Mouse (Mus musculus) central nervous system, embryonic 18 days (tissue): ENCODE data around the gene Wdr20. TPM values are rescaled to one million over a fixed set of nuclear protein-coding genes. Genes with fewer than 3 reads are reported as not detected.

ENCODE experiments used
- polyA plus RNA-seq: library from polyadenylated mRNA; depleted of rRNA; stranded (reverse); fragments of >200 nt; gene quantifications from 2 replicates; pipeline ENCODE4 v1.2.3, GENCODE M21; 2012; rRNA removed

The Wdr20 gene
- 27.8 and 28.9 TPM in 2 replicates for polyA plus RNA-seq

DNA sequence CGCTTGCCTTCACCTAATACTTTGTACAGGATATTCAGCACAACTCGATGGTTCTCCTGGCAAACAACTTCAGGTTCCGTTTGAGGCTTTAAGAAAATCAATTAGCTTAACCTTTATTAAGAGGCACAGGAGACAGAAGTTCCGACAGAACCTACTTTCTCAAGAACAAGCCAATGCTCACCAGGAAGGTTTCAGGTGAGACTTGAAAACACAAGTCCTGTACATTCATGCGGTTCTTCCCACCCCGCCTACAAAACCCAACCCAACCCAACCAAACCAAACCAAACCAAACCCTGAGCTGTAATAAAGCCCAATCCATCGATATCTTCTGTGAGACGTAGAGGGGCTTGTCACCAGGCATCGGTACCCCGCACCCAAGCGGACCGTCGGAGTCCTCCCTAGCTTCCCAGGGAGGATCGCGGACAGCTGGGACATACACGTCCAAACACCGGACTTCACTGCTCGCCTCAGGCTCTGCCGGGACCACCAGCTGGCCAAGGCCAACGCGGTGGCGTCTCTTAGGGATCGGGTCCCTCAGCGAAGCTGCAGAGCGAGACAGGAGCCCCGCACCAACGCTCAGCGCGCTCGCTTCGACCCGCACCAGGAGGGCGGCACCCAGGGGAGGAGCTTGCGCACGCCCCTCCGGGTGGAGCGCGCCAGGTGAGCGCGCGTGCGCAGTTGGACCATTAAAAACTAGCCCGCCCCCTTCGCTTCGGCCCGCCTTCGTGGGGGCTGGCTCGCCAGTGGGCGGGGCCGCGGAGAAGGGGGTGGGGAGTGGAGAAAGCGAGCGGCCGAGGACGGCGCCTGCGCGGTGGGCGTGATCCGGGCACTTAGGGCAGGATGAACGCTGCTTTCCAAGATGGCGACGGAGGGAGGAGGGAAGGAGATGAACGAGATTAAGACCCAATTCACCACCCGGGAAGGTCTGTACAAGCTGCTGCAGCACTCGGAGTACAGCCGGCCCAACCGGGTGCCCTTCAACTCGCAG is at the start of gene Wdr20:
Wdr20 (plus strand) TSS at position 775 of the 988 bp plus-strand sequence.

DNA sequence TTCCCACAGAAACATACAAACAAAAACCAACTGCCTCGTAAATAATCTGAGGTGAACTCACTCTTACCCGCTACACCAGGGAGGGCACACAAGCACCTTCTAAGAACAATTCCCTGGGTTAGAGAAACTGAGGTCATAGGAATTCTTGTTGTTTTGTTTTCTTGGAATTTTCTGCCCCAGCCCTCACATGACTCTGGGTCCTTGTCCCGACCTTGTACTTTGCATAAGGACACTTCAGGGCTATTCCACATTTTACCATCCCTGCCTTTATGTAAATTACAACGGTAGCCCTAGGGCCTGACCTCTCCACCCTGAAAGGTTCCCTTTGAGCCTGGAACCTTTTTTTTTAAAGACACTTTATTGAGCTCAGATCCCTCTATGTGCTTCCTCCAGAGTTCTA is 35.2 kb upstream of the Wdr20 start, which contains the start of gene Hsp90aa1:
Hsp90aa1 (minus strand) TSS at position 173 of the 400 bp plus-strand sequence.

DNA sequence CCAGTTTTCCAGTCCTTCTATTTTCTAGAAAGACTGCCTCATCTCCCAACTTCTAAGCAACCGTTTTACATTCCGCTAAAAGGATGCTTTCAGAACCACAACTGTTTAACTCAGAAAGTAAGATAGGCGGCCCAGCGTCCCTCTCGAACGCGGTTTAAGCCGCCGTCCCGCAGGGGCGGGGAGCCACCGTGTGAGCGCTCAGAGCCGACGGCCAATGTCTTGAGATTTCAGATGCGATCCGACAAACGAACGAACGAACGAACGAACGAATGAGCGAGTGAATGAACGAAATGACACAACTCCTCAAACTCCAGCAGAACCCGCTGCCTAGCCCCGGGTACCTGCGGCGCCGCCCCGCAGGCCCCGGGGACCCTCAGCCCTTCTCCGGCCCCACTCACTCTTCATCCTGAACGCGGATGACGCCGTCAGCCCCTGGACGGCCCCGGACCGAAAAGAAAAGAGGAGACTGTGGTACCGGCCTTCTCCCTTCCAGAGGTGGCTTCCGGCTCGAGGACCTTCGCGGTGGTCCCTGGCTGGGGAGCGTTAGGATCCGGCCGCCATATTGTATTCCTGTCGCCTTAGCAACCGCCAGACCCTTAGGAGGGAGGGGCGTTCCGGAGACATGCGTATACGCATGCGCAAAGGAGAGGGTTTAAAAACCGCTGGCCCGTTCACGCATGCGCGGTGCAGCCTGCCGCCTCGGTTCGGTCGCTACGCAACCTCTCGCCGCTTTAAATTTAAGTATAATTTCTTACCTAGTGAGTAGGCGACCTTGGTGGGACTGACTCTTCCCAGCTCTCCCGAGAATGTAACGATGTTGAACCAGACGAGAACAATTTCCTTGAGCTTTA is 102.8 kb downstream of the Wdr20 start, which contains the start of gene Mok:
Mok (minus strand) TSS at position 592 of the 851 bp plus-strand sequence.

DNA sequence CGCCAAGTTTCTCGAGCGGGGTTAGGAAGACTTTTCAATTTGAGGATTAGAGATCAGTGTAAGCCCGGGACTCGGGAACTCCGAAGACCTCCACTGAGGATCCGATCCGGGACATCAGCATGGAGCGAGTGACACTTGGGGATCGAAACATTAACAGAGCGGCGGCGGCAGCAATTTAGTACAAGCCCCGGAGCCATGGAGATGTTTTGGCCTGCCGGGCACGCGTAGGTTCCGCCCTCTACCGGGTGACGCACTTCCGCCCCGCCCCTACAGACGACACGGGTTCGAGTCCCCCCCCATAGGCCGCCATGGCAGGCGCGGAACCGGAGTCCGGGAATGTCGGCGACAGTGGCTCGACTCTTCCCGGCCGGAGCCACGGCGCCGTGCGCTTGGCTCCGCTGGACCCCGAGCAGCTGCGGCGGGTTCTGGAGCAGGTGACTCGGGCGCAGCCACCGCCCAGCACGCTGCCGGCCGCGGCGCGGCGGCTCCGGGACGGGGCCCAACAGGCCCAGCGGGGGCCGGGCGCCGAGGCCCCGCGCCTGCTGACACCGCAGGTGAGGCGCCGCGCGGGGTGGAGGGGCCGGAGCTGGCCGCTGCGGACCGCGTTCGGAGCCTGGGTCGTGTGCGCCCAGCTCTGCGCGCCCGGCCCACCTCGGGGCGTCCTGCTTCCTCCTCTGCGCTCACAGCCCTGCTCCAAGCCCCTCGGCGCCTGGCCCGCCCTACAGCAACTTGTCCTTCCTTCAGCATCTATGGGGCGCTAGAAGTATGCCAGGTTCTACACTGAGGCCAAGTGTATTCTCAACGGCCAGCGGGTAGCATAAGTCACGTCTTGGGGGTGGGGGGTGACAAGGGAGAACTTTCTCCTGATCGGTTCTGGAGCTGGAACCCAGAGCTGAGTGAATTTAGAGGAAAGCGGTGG is 112.5 kb downstream of the Wdr20 start, which contains the start of gene Zfp839:
Zfp839 (plus strand) TSS at position 244 of the 919 bp plus-strand sequence.

Other genes starting within 250 kb of the Wdr20 start
- 301 and 309 TPM in 2 replicates for gene Dync1h1, start 136.5 kb upstream of the Wdr20 start, polyA plus RNA-seq
- not detected in 2 replicates for gene 1700001K19Rik, start 55.3 kb upstream of the Wdr20 start, polyA plus RNA-seq
- 465 and 502 TPM in 2 replicates for gene Hsp90aa1, start 35.2 kb upstream of the Wdr20 start, polyA plus RNA-seq
- gene Mok, start 103.0 kb downstream of the Wdr20 start, polyA plus RNA-seq = 16.1 and 16.2 TPM in 2 replicates
- 3.8 and 4.4 TPM in 2 replicates for gene Zfp839, start 112.3 kb downstream of the Wdr20 start, polyA plus RNA-seq
- 101 and 102 TPM in 2 replicates for gene Cinp, start 151.2 kb downstream of the Wdr20 start, polyA plus RNA-seq
- 18.0 and 19.4 TPM in 2 replicates for gene Tecpr2, start 151.3 kb downstream of the Wdr20 start, polyA plus RNA-seq
- gene Ankrd9, start 241.1 kb downstream of the Wdr20 start, polyA plus RNA-seq = 7.7 and 8.8 TPM in 2 replicates